ENCODE assay signal across 8 mouse cellular contexts in the genomic region with DNA sequence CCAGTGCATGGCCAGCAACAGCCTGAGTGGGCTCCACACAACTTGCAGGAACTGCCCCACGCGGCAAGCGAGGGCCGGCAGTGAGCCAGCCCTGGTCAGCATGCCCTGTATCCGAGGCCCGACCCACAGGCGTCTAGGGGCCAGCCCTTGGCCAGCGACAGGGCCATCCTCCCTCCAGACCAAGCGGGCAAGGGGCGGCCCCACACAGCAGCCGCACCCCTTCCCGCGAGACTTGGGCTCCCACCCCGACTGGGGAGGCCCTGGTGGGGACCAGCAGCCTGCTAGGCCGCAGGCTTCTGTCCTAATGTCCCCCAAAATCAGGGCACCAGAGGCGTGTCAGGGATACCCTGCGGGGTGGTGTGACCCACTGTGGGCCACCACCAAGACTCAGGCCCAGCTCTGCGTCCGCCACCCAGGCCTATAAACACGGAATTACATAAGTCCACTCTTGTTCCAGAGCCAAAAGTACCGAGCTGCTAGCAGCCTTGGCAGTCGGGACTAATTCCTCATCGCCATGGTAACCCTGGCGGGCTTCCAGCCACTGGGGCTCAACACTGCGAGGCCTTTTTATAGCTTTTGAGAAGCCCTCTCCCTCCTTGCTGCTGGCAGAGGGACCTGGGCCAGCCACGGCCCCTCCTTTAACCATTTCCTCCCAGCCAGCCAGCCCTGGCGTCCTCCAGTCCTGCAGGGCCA. TPM values are rescaled to one million over a fixed set of nuclear protein-coding genes. Genes with fewer than 3 reads are reported as not detected.
DNase-seq lines count a peak whose midpoint lies in the region; ATAC-seq and TF ChIP-seq lines count a peak whose summit lies in the region.

No protein-coding gene starts in this region.

- ATAC-seq in hindbrain, embryonic 16.5 days = peak; percentile 86

- peak overlapping the region; percentile 64 for H3K9ac ChIP-seq in hindbrain, embryonic 16.5 days (ENCODE audit: low read depth, low read length)

- intact Hi-C loops in gastrocnemius, adult 2 months (cut with DNase I) = loop anchor here (2.0 kb wide), 1 partner anchor 38 kb away; a partner anchor contains a TSS

- WGBS in hindbrain, embryonic 16.5 days = 4% methylated on average over 25 of the region's 27 CpGs

- peak overlapping the region; percentile 73 for H3K4me3 ChIP-seq in gastrocnemius, adult 2 months
- peak overlapping the region; percentile 26 for H3K4me3 ChIP-seq in hindbrain, embryonic 16.5 days (ENCODE audit: low read length)

- peak; percentile 68 for DNase-seq in ZHBTc4 (ENCODE audit: low read depth, low spot score)
- peak; percentile 98 to 100 for DNase-seq in cerebellum, postnatal 4 days (ENCODE audit: low spot score in 2 of 2)
- DNase-seq in gastrocnemius, adult 2 months = peak; percentile 99
- DNase-seq in left cerebral cortex, adult 18-20 months (ENCODE audit: low spot score in 2 of 2) = peak; percentile 99
- peak; percentile 100 for DNase-seq in lung, postnatal 36 days
- DNase-seq in retina, postnatal 1 day = peak; percentile 100
- DNase-seq in c-Kit-positive CD71-positive TER-119-positive erythroid progenitor cells, embryonic 14.5 days (ENCODE audit: low spot score) = no peak

- peak overlapping the region; percentile 93 for H3K27ac ChIP-seq in gastrocnemius, adult 2 months
- peak overlapping the region; percentile 94 for H3K27ac ChIP-seq in hindbrain, embryonic 16.5 days (ENCODE audit: low read depth, low read length)

- TF ChIP-seq CTCF in gastrocnemius, adult 2 months (IDR thresholded peaks at IDR 0.05) = no peak

- no peaks in the 10 kb centered on the region for H3K27me3 ChIP-seq in hindbrain, embryonic 16.5 days (replicated peaks; ENCODE audit: control insufficient read depth, insufficient read depth, low read length)

- H3K9me3 ChIP-seq in hindbrain, embryonic 16.5 days (ENCODE audit: control insufficient read depth, low read length) = no peaks in the 10 kb centered on the region

- no peaks in the 10 kb centered on the region for H3K36me3 ChIP-seq in hindbrain, embryonic 16.5 days (ENCODE audit: control insufficient read depth, insufficient read depth, low read length)

- H3K4me2 ChIP-seq in hindbrain, embryonic 16.5 days (ENCODE audit: low read length) = peak overlapping the region; percentile 53

- H3K4me1 ChIP-seq in hindbrain, embryonic 16.5 days (ENCODE audit: control insufficient read depth, insufficient read depth, low read depth, low read length) = peaks cover 70% of the 10 kb centered on the region

RNA-seq across cellular contexts. Expression of a gene that starts 38.0 kb away (rescaled TPM):
- 100 to 1,000 TPM; 123 to 153 TPM for total RNA-seq in gastrocnemius, adult 2 months (2021)
- 23.3 and 26.2 TPM in 2 replicates for polyA plus RNA-seq in hindbrain, embryonic 16.5 days (2015; fragmentation: Nextera tagmentation; extraction: Ambion mirVana)
- 100 to 1,000 TPM; 177 to 208 TPM for total RNA-seq in left cerebral cortex, adult 18-20 months (2021)
